Mouse (Mus musculus) heart, embryonic 14.5 days (tissue): ENCODE results near the gene Flad1. TPM values are rescaled to one million over a fixed set of nuclear protein-coding genes. Genes with fewer than 3 reads are reported as not detected.

Experiments used
- polyA plus RNA-seq: library from polyadenylated mRNA; unstranded; fragments of >200 nt; fragmentation: Nextera tagmentation; extraction: Ambion mirVana; gene quantifications from 2 replicates; pipeline ENCODE4 v1.2.1, GENCODE M21; 2014

Flad1 gene
- polyA plus RNA-seq, 1 experiment from 2014 or later: 35.2 TPM

Other genes starting within 250 kb of the Flad1 start
- gene Clk2, start 247.1 kb downstream of the Flad1 start, polyA plus RNA-seq: 12.4 and 13.4 TPM in 2 replicates
- 68.3 and 74.8 TPM in 2 replicates for gene Scamp3, start 234.4 kb downstream of the Flad1 start, polyA plus RNA-seq
- 9.1 and 12.8 TPM in 2 replicates for gene Fam189b, start 228.7 kb downstream of the Flad1 start, polyA plus RNA-seq
- 33.5 and 34.0 TPM in 2 replicates for gene Gba, start 208.9 kb downstream of the Flad1 start, polyA plus RNA-seq
- gene Thbs3, start 196.7 kb downstream of the Flad1 start, polyA plus RNA-seq: 12.9 and 14.5 TPM in 2 replicates
- 93.6 and 102 TPM in 2 replicates for gene Mtx1, start 184.8 kb downstream of the Flad1 start, polyA plus RNA-seq
- gene Muc1, start 182.8 kb downstream of the Flad1 start, polyA plus RNA-seq: 0.16 TPM in 1 of 2 replicates, not detected in the other
- 216 and 239 TPM in 2 replicates for gene Krtcap2, start 165.9 kb downstream of the Flad1 start, polyA plus RNA-seq
- gene Trim46, start 165.6 kb downstream of the Flad1 start, polyA plus RNA-seq: 0.85 and 0.95 TPM in 2 replicates
- gene Dpm3, start 152.5 kb downstream of the Flad1 start, polyA plus RNA-seq: 92.9 and 97.9 TPM in 2 replicates
- 48.2 and 48.9 TPM in 2 replicates for gene Slc50a1, start 141.3 kb downstream of the Flad1 start, polyA plus RNA-seq
- 38.4 and 39.7 TPM in 2 replicates for gene Efna1, start 130.7 kb downstream of the Flad1 start, polyA plus RNA-seq
- 0.78 and 1.1 TPM in 2 replicates for gene Efna3, start 88.9 kb downstream of the Flad1 start, polyA plus RNA-seq
- 6.0 and 6.7 TPM in 2 replicates for gene Efna4, start 73.8 kb downstream of the Flad1 start, polyA plus RNA-seq
- gene Adam15, start 61.9 kb downstream of the Flad1 start, polyA plus RNA-seq: 31.0 and 38.6 TPM in 2 replicates
- not detected in 2 replicates for gene Dcst2, start 49.9 kb downstream of the Flad1 start, polyA plus RNA-seq
- 0.16 and 0.18 TPM in 2 replicates for gene Dcst1, start 46.6 kb downstream of the Flad1 start, polyA plus RNA-seq
- 1.3 and 1.8 TPM in 2 replicates for gene Zbtb7b, start 17.1 kb downstream of the Flad1 start, polyA plus RNA-seq
- not detected in 2 replicates for gene Lenep, start 9.1 kb downstream of the Flad1 start, polyA plus RNA-seq
- gene Cks1b, start 6.5 kb upstream of the Flad1 start, polyA plus RNA-seq: 354 and 368 TPM in 2 replicates
- 48.0 and 50.5 TPM in 2 replicates for gene Shc1, start 6.6 kb upstream of the Flad1 start, polyA plus RNA-seq
- gene Pygo2, start 18.3 kb upstream of the Flad1 start, polyA plus RNA-seq: 24.3 and 27.8 TPM in 2 replicates
- gene Pbxip1, start 24.8 kb upstream of the Flad1 start, polyA plus RNA-seq: 36.9 and 37.3 TPM in 2 replicates
- gene Pmvk, start 42.7 kb upstream of the Flad1 start, polyA plus RNA-seq: 54.3 and 56.8 TPM in 2 replicates
- gene Kcnn3, start 108.3 kb upstream of the Flad1 start, polyA plus RNA-seq: 2.4 and 3.1 TPM in 2 replicates